Mouse (Mus musculus): Measurements from ENCODE around the gene Atp6v1g1. TPM values are rescaled to one million over a fixed set of nuclear protein-coding genes. Genes with fewer than 3 reads are reported as not detected.

The Atp6v1g1 gene
- polyA plus RNA-seq, 1 experiment from 2014 or later: 436 TPM

DNA sequence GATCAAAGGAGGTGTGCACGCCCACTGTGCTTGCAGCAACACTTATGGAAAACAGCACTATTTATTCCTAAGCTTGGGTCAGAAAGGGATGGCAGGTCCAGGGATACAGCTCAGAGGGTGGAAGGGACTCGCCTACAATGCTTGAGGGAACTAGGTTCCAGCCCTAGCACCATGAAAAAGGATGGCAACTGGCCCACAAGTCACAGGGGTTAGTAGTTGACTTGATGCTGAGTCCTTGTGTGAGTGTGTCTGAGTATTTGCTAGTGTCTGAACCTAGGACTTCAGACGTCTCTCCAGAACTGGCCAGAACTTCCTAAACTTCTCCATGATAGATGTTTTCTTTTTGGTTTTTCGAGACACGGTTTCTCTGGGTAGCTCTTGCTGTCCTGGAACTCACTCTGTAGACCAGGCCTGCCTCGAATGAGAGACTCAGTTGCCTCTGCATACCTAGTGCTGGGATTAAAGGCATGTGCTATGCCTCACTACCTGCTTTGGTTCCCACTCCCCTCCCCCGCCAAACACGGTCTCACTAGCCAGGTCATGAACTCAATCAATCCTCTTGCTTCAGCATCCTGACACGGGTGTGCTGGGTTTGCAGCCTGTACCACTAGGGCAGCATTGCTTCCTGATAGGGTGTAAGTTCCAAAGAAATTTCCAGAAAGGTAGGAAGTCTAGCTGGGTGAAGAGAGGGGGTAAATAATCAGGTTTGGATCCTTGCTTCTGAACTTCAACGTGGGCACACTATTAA, 652 bp upstream of the Atp6v1g1 start:
- peak overlapping the region; percentile 15; the same call in 1 of the 2 replicates for H3K9ac ChIP-seq (replicated peaks; ENCODE audit: low read depth, low read length)
- ATAC-seq: peak; percentile 60
- peak overlapping the region; percentile 69 for H3K27ac ChIP-seq (ENCODE audit: low read length)
- peaks cover 4% of the 10 kb centered on the region for H3K36me3 ChIP-seq (ENCODE audit: control insufficient read depth, insufficient read depth)
- 65% methylated on average over 10 of the region's 10 CpGs for WGBS
- H3K27me3 ChIP-seq (replicated peaks; ENCODE audit: control insufficient read depth, insufficient read depth, low read length): no peaks in the 10 kb centered on the region
- H3K4me3 ChIP-seq (replicated peaks; ENCODE audit: low read length): peak overlapping the region; percentile 79
- H3K4me1 ChIP-seq (replicated peaks; ENCODE audit: control insufficient read depth, insufficient read depth, low read length): peaks cover 31% of the 10 kb centered on the region
- H3K9me3 ChIP-seq (ENCODE audit: control insufficient read depth, low read length): no peaks in the 10 kb centered on the region
- H3K4me2 ChIP-seq (ENCODE audit: low read length): peak overlapping the region; percentile 46

- Histone ChIP-seq H3K4me3 (replicated peaks; ENCODE audit: low read length) (peak overlapping the region; percentile 79), H3K4me2 (ENCODE audit: low read length) (peak overlapping the region; percentile 72), H3K27ac (ENCODE audit: low read length) (peak overlapping the region; percentile 81), H3K36me3 (ENCODE audit: control insufficient read depth, insufficient read depth) (peaks cover 12% of the 10 kb centered on the region), H3K4me1 (replicated peaks; ENCODE audit: control insufficient read depth, insufficient read depth, low read length) (peaks cover 31% of the 10 kb centered on the region), H3K27me3 (replicated peaks; ENCODE audit: control insufficient read depth, insufficient read depth, low read length) (no peaks in the 10 kb centered on the region), H3K9ac (replicated peaks; ENCODE audit: low read depth, low read length) (peak overlapping the region; percentile 74), H3K9me3 (ENCODE audit: control insufficient read depth, low read length) (no peaks in the 10 kb centered on the region)
- no peak for ATAC-seq
- WGBS: 8% methylated on average over 26 of the region's 26 CpGs
Measured at GRCm38 (mm10) chr4:63545231-63545958, 823 bp downstream of the Atp6v1g1 start.

DNA sequence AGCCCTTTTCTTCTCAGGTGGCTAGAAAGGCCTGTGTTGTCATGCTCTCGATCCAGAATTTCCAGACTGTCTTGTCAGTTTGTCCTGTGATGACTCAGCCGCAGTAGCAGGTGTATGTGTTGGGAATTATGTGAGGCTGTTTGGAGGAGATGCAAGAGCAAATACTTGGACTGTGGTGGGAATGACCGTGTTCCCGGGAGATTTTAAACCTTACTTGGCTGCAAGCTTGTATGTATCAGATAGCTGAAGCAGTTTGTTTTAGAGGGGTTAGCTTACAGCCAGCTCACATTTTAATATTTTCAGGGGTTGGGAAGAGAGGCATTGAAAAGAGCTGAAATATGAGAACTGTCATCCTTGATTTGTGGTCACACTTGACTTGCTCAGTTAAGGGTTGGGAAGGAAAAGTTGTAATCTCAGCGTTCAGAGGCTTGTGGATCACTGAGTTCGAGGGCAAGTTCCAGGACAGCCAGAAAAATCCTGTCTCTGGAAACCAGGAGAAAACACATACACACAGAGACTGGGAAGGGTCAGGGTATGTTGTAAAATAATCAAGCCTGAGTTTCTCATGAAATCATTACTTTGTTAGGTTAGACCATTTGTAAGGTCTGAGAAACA, 2.0 kb downstream of the Atp6v1g1 start:
- 91% methylated on average over 6 of the region's 6 CpGs for WGBS
- H3K27ac ChIP-seq (ENCODE audit: low read length): no peak overlapping the region
- ATAC-seq: no peak
- H3K36me3 ChIP-seq (ENCODE audit: control insufficient read depth, insufficient read depth): peaks cover 22% of the 10 kb centered on the region
- no peak overlapping the region for H3K4me3 ChIP-seq (replicated peaks; ENCODE audit: low read length)
- no peaks in the 10 kb centered on the region for H3K27me3 ChIP-seq (replicated peaks; ENCODE audit: control insufficient read depth, insufficient read depth, low read length)
- peaks cover 31% of the 10 kb centered on the region for H3K4me1 ChIP-seq (replicated peaks; ENCODE audit: control insufficient read depth, insufficient read depth, low read length)
- peak overlapping the region; percentile 72; the same call in 1 of the 2 replicates for H3K4me2 ChIP-seq (ENCODE audit: low read length)
- H3K9me3 ChIP-seq (ENCODE audit: control insufficient read depth, low read length): no peaks in the 10 kb centered on the region
- no peak overlapping the region for H3K9ac ChIP-seq (replicated peaks; ENCODE audit: low read depth, low read length)

- H3K9ac ChIP-seq (replicated peaks; ENCODE audit: low read depth, low read length): no peak overlapping the region
- 35% methylated on average over 1 of the region's 1 CpGs for WGBS
- no peak overlapping the region for H3K27ac ChIP-seq (ENCODE audit: low read length)
- no peak overlapping the region for H3K4me2 ChIP-seq (ENCODE audit: low read length)
- peaks cover 31% of the 10 kb centered on the region for H3K4me1 ChIP-seq (replicated peaks; ENCODE audit: control insufficient read depth, insufficient read depth, low read length)
- H3K9me3 ChIP-seq (ENCODE audit: control insufficient read depth, low read length): no peaks in the 10 kb centered on the region
- no peak overlapping the region for H3K4me3 ChIP-seq (replicated peaks; ENCODE audit: low read length)
- H3K27me3 ChIP-seq (replicated peaks; ENCODE audit: control insufficient read depth, insufficient read depth, low read length): no peaks in the 10 kb centered on the region
- peaks cover 30% of the 10 kb centered on the region for H3K36me3 ChIP-seq (ENCODE audit: control insufficient read depth, insufficient read depth)
- ATAC-seq: no peak
Measured at GRCm38 (mm10) chr4:63547799-63548198, 3.2 kb downstream of the Atp6v1g1 start.

DNA sequence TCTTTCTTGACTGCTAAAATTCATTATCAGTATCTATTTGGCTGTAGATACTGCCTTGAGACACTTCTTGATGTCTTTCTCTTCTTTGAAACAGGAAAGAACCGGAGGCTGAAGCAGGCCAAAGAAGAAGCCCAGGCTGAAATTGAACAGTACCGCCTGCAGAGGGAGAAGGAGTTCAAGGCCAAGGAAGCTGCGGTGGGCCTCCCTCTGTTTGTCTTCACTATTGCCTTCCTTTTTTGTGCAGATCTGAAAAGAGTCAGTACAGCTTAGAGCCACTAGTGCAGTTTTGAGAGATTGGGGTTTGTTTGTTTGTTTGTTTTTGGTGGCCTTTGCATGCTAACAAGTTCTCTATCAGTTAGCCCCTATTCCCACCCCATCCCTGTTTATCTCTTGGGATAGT, 3.9 kb downstream of the Atp6v1g1 start:
- WGBS: 81% methylated on average over 3 of the region's 3 CpGs
- Histone ChIP-seq H3K4me3 (replicated peaks; ENCODE audit: low read length) (no peak overlapping the region), H3K27ac (ENCODE audit: low read length) (no peak overlapping the region), H3K36me3 (ENCODE audit: control insufficient read depth, insufficient read depth) (peaks cover 30% of the 10 kb centered on the region), H3K4me1 (replicated peaks; ENCODE audit: control insufficient read depth, insufficient read depth, low read length) (peaks cover 31% of the 10 kb centered on the region), H3K9ac (replicated peaks; ENCODE audit: low read depth, low read length) (no peak overlapping the region), H3K9me3 (ENCODE audit: control insufficient read depth, low read length) (no peaks in the 10 kb centered on the region), H3K4me2 (ENCODE audit: low read length) (no peak overlapping the region), H3K27me3 (replicated peaks; ENCODE audit: control insufficient read depth, insufficient read depth, low read length) (no peaks in the 10 kb centered on the region)
- no peak for ATAC-seq

- no peak overlapping the region for H3K4me2 ChIP-seq (ENCODE audit: low read length)
- peaks cover 30% of the 10 kb centered on the region for H3K36me3 ChIP-seq (ENCODE audit: control insufficient read depth, insufficient read depth)
- peaks cover 21% of the 10 kb centered on the region for H3K4me1 ChIP-seq (replicated peaks; ENCODE audit: control insufficient read depth, insufficient read depth, low read length)
- H3K27me3 ChIP-seq (replicated peaks; ENCODE audit: control insufficient read depth, insufficient read depth, low read length): no peaks in the 10 kb centered on the region
- ATAC-seq: no peak
- H3K27ac ChIP-seq (ENCODE audit: low read length): no peak overlapping the region
- no peak overlapping the region for H3K4me3 ChIP-seq (replicated peaks; ENCODE audit: low read length)
- no peaks in the 10 kb centered on the region for H3K9me3 ChIP-seq (ENCODE audit: control insufficient read depth, low read length)
- no peak overlapping the region for H3K9ac ChIP-seq (replicated peaks; ENCODE audit: low read depth, low read length)
- 95% methylated on average over 3 of the region's 3 CpGs for WGBS
Measured at GRCm38 (mm10) chr4:63550908-63551307, 6.3 kb downstream of the Atp6v1g1 start.

DNA sequence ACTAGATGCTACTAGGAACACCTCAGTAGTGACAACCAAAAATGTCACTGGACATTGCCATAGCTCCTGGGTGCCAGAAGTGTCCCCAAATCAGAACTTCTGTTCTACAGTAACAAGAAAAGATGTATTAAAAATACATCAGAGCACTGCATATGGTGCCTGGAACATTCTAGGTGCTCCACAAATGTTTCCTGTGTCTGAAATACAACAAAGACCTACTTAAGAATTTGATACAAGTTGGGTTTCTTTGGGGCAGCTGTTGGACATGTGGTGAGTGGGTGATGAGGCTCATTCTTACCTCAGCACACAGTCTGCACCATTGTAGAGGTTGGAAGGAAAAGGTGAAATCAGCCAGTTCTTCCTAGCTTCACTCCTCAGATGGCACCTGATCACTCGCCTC, 8.3 kb downstream of the Atp6v1g1 start:
- Histone ChIP-seq H3K36me3 (ENCODE audit: control insufficient read depth, insufficient read depth) (peaks cover 30% of the 10 kb centered on the region), H3K4me2 (ENCODE audit: low read length) (no peak overlapping the region), H3K27me3 (replicated peaks; ENCODE audit: control insufficient read depth, insufficient read depth, low read length) (no peaks in the 10 kb centered on the region), H3K4me1 (replicated peaks; ENCODE audit: control insufficient read depth, insufficient read depth, low read length) (peaks cover 6% of the 10 kb centered on the region), H3K9me3 (ENCODE audit: control insufficient read depth, low read length) (no peaks in the 10 kb centered on the region), H3K9ac (replicated peaks; ENCODE audit: low read depth, low read length) (no peak overlapping the region), H3K27ac (ENCODE audit: low read length) (no peak overlapping the region), H3K4me3 (replicated peaks; ENCODE audit: low read length) (no peak overlapping the region)
- 90% methylated on average over 1 of the region's 1 CpGs for WGBS
- ATAC-seq: no peak

DNA sequence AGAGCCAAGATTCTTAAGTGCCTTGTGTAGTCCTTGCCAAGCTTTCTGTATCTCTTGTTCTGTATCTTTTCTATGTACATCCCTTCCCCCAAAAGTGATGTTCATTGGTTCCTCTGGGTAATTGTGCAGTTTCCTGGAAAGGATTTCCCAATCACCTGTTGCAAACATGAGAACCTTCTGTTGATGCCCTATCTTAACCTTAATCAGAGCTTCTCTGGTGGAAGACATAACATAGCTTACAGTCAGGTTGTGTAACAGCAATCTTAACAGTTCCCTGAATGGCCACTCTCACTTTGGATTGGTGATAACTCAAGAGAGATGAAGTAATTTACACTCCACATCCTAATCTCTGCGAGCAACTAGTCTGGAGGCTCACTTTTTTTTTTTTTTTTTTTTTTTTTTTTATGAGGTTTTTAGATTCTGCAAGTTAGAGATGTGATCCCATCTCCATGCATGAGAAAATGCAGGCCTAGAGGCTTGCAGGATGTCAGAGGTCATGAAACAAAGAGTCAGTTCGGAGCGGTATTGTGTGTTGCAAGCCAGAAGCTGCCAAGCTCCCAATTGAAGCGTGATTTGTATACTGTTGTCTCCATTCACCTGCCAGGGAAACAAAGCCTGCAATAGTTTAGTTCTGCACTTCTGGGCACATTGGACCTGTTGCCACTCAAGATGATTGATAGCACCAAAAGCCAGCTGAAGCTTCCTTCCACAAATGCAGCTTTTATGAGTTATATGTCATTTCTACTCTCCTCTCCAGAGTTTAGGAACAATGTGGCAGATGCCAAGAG, 9.4 kb downstream of the Atp6v1g1 start:
- WGBS: 39% methylated on average over 4 of the region's 4 CpGs
- H3K27ac ChIP-seq (ENCODE audit: low read length): no peak overlapping the region
- H3K36me3 ChIP-seq (ENCODE audit: control insufficient read depth, insufficient read depth): peaks cover 26% of the 10 kb centered on the region
- no peak overlapping the region for H3K4me3 ChIP-seq (replicated peaks; ENCODE audit: low read length)
- no peak for ATAC-seq
- H3K9ac ChIP-seq (replicated peaks; ENCODE audit: low read depth, low read length): no peak overlapping the region
- no peaks in the 10 kb centered on the region for H3K27me3 ChIP-seq (replicated peaks; ENCODE audit: control insufficient read depth, insufficient read depth, low read length)
- H3K9me3 ChIP-seq (ENCODE audit: control insufficient read depth, low read length): no peaks in the 10 kb centered on the region
- no peak overlapping the region for H3K4me2 ChIP-seq (ENCODE audit: low read length)
- peaks cover 7% of the 10 kb centered on the region for H3K4me1 ChIP-seq (replicated peaks; ENCODE audit: control insufficient read depth, insufficient read depth, low read length)

DNA sequence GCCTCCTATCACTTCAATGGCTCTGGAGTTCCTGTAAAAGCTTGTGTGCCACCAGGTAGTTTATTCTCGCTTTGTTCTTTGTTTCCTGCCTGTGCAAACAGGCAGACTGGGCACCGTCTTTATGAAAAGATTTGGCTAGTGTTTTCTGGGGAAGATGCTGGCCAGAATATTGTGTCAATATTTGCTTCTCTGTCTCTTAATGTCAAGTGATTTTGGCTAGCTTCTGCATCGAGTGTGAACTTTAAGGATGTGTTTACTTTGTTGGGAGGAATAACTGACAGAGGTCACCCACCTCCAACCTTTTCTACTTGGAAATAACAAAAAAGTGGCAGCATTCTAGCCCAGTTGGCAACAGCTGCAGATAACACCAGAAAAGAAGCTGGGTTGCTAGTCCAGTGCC, 10.0 kb downstream of the Atp6v1g1 start:
- Histone ChIP-seq H3K27me3 (replicated peaks; ENCODE audit: control insufficient read depth, insufficient read depth, low read length) (no peaks in the 10 kb centered on the region), H3K27ac (ENCODE audit: low read length) (no peak overlapping the region), H3K9me3 (ENCODE audit: control insufficient read depth, low read length) (no peaks in the 10 kb centered on the region), H3K4me2 (ENCODE audit: low read length) (no peak overlapping the region), H3K36me3 (ENCODE audit: control insufficient read depth, insufficient read depth) (peaks cover 19% of the 10 kb centered on the region), H3K4me1 (replicated peaks; ENCODE audit: control insufficient read depth, insufficient read depth, low read length) (peaks cover 11% of the 10 kb centered on the region), H3K4me3 (replicated peaks; ENCODE audit: low read length) (no peak overlapping the region), H3K9ac (replicated peaks; ENCODE audit: low read depth, low read length) (no peak overlapping the region)
- 45% methylated on average over 3 of the region's 3 CpGs for WGBS
- ATAC-seq: no peak
